Mouse (Mus musculus) heart, postnatal 0 days (tissue): ENCODE data around the gene Nsmce4a. TPM values are rescaled to one million over a fixed set of nuclear protein-coding genes. Genes with fewer than 3 reads are reported as not detected.
"Not testable (repeated sequence)": the region's sequence is repeated elsewhere in the genome, so short reads cannot be mapped to it uniquely, and the experiment has no call there.

Source experiments
- ATAC-seq: fragments of 200-750 bp; cut with Nextera tagmentation; 2 replicates; pipeline ENCODE4 v1.8.0; 2017; ENCODE audit warnings: low read depth, moderate number of reproducible peaks, moderate library complexity; ENCODE audit not compliant: insufficient read depth
- DNase-seq: peaks from one replicate; pipeline ENCODE4 v3.0.0-alpha.2; 2016; ENCODE audit warnings: low spot score
- H3K27ac ChIP-seq: fragments of 300-500 bp; sonication (generic); 2 replicates; pipeline ENCODE4 v1.5.1; 2014; ENCODE audit warnings: low read depth, mild to moderate bottlenecking
- H3K27me3 ChIP-seq: fragments of 300-500 bp; sonication (generic); 2 replicates; pipeline ENCODE4 v1.6.1; 2014; ENCODE audit warnings: low read length, mixed read lengths; ENCODE audit not compliant: control insufficient read depth, insufficient read depth
- H3K36me3 ChIP-seq: fragments of 300-500 bp; sonication (generic); replicated peaks from 2 replicates; pipeline ENCODE4 v1.6.1; 2014; ENCODE audit warnings: low read length, mixed read lengths; ENCODE audit not compliant: control insufficient read depth, insufficient read depth
- H3K4me1 ChIP-seq: fragments of 300-500 bp; sonication (generic); 2 replicates; pipeline ENCODE4 v1.6.1; 2014; ENCODE audit warnings: antibody characterized with exemption; ENCODE audit not compliant: control insufficient read depth, insufficient read depth
- H3K4me2 ChIP-seq: fragments of 300-500 bp; sonication (generic); 2 replicates; pipeline ENCODE4 v1.6.1; 2014; ENCODE audit warnings: low read depth, mild to moderate bottlenecking, low read length, moderate library complexity
- H3K4me3 ChIP-seq: fragments of 300-500 bp; sonication (generic); 2 replicates; pipeline ENCODE4 v1.5.1; 2014; ENCODE audit warnings: low read depth, low read length
- H3K9ac ChIP-seq: fragments of 300-500 bp; sonication (generic); replicated peaks from 2 replicates; pipeline ENCODE4 v1.6.1; 2014; ENCODE audit warnings: low read depth, low read length, mixed read lengths
- H3K9me3 ChIP-seq: fragments of 300-500 bp; sonication (generic); replicated peaks from 2 replicates; pipeline ENCODE4 v1.6.1; 2016; ENCODE audit warnings: low read length; ENCODE audit not compliant: control insufficient read depth
- CTCF ChIP-seq: IDR thresholded peaks from 2 replicates; pipeline ENCODE4 v1.5.1; 2016; ENCODE audit warnings: antibody characterized with exemption, control low read depth, low read depth
- EP300 ChIP-seq: IDR thresholded peaks from 2 replicates; pipeline ENCODE4 v1.6.1; 2016; ENCODE audit warnings: antibody characterized with exemption, low read depth
- WGBS: fragments of 180-500 bp; shearing (Covaris S2); extraction: QIAGEN DNeasy Blood & Tissue Kit; methylation state at CpG from one replicate; pipeline ENCODE4 v1.1.7; 2014; 5-methylcytosine and 5-hydroxymethylcytosine counted together
- polyA plus RNA-seq: library from polyadenylated mRNA; unstranded; fragments of >200 nt; fragmentation: Nextera tagmentation; extraction: Ambion mirVana; gene quantifications from 2 replicates; pipeline ENCODE4 v1.2.1, GENCODE M21; 2015
- total RNA-seq: library from RNA; depleted of rRNA; stranded (reverse); fragments of >200 nt; gene quantifications from 2 replicates; pipeline ENCODE4 v1.2.3, GENCODE M21; 2014; ENCODE audit warnings: low replicate concordance

Nsmce4a gene
- total and polyA plus RNA-seq, 2 experiments from 2014 or later = 56.9 to 96.9 TPM

DNA sequence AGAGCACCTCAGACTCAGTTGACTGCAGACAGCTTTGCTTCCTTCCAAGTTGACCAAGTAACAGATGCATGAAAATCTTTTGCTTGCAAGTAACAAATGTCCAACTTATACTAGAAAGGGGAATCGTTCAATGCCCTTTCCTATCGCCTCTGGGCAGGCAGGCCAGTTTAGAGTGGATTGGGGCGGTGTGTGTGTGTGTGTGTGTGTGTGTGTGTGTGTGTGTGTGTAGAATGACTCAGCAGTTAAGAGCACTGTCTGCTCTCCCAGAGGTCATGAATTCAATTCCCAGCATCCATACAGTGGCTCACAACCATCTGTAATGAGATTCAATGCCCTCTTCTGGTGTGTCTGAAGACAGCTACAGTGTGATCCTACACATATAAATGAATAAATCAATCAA is 27.2 kb upstream of the Nsmce4a start:
- DNase-seq (no peak), ATAC-seq (no peak)
- Histone ChIP-seq H3K36me3 (no peaks in the 10 kb centered on the region), H3K9me3 (no peaks in the 10 kb centered on the region), H3K4me1 (peaks cover 6% of the 10 kb centered on the region; the same call in 1 of the 2 replicates), H3K4me2 (no peak overlapping the region), H3K27ac (no peak overlapping the region), H3K9ac (no peak overlapping the region), H3K27me3 (no peaks in the 10 kb centered on the region), H3K4me3 (no peak overlapping the region)
- no peak for TF ChIP-seq CTCF
- no peak for TF ChIP-seq EP300
- whole genome bisulfite sequencing = 81% methylated on average over 3 of the region's 3 CpGs

DNA sequence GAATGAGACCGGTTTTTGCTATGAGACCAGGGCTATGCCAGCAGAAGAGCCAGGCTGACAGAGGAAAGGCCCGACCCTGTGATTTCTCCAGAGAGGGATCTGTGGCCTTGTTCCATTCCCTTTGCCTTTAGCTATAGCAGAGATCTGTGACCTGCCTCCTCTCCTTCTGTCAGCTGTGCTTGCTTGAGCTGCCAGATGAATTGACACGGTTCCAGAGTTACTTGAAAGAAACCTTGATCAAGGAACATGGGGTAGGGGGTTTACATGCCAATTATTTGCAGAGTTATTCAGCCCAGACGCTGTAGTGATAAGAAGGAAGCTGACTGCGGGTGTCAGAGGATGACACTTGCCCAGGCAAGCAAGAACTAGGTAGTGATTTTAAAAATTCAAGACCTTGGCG is 24.6 kb upstream of the Nsmce4a start:
- H3K4me3 ChIP-seq = no peak overlapping the region
- no peak overlapping the region for H3K4me2 ChIP-seq
- no peak for DNase-seq
- no peak overlapping the region for H3K27ac ChIP-seq
- H3K9me3 ChIP-seq = no peaks in the 10 kb centered on the region
- 54% methylated on average over 6 of the region's 6 CpGs for WGBS
- ATAC-seq = no peak
- no peaks in the 10 kb centered on the region for H3K36me3 ChIP-seq
- TF ChIP-seq EP300 (no peak), CTCF (no peak)
- H3K4me1 ChIP-seq = peaks cover 6% of the 10 kb centered on the region; the same call in 1 of the 2 replicates
- H3K9ac ChIP-seq = no peak overlapping the region
- H3K27me3 ChIP-seq = no peaks in the 10 kb centered on the region

DNA sequence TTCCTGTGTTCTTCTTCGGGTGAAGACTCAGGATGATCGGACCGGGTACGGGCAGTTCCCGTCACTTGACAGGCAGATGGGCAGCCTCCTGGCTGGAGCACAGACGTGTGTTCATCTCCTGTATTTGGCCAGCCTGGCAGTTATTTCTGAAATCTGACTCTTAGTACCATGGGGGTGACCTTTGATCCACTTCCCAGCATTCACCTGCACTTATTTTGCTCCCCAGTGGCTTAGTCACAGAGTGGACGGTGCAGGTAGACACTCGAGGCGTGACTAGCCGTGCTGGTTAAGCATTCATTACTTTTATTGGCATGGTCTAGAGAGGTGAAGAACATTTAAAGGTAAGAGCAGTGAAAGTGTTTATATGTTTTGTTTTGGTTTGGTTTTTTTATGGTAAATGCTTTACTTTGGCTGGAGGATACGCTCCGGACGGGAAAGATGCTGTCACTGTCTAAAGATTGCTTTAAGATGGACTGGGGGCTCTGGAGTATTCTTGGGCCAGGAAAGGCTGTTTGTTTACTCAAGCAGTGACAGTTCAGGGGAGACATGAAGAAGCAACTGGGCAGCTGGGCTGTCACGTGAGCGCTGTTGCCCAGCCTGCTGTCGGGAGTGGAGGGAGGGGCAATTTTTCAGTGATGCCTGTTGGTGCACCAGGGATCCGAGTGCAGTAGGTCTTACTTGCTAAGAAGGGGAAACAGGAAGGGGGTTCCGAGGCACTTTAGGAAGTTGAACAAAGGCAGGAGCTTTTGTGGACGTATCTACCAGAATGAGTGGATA is 23.3 kb upstream of the Nsmce4a start:
- H3K27ac ChIP-seq, H3K9ac ChIP-seq, H3K36me3 ChIP-seq, H3K27me3 ChIP-seq, H3K4me2 ChIP-seq, DNase-seq, H3K4me1 ChIP-seq, H3K4me3 ChIP-seq, H3K9me3 ChIP-seq: not testable (repeated sequence)
- 48% methylated on average over 8 of the region's 19 CpGs for WGBS
- ATAC-seq = peak; percentile 39

DNA sequence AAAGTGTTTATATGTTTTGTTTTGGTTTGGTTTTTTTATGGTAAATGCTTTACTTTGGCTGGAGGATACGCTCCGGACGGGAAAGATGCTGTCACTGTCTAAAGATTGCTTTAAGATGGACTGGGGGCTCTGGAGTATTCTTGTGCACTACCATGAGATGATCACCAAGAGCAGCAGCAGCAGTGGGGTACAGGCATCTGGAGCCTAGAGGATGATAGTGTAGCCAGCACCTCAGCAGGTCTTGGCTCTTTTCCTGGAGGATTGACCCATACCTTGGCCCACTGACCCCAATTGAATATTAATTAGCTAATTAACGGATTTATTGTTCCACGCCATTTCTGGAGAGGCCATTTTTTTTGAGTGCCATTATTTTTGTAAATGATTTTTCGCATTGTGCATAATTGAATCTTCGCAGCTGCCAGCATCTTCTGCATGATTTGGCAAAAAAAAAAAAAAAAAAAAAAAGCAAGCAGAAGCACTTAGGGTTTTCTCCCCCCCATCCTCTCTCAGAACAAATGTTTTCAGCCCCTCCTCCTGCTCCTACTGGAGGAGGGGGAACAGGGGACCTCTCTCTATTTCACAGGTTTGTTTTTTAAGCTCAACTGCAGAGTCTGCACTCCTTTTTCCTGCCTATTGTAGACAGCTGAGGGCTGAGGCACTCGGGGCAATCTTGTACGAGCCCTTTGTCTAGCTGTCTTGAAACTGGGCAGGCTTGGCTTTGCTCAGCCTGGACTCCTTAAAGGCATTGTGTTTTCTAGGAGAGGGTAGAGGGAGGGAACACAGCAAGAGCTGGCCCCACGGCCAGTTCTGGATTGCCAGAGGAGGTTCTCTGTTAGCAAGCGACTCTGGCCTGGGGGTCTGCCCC is 20.7 kb upstream of the Nsmce4a start:
- H3K4me2 ChIP-seq, H3K27ac ChIP-seq, DNase-seq, H3K9ac ChIP-seq, H3K4me1 ChIP-seq, H3K4me3 ChIP-seq, ATAC-seq, H3K9me3 ChIP-seq, H3K27me3 ChIP-seq, H3K36me3 ChIP-seq: not testable (repeated sequence)
- 86% methylated on average over 6 of the region's 11 CpGs for WGBS

DNA sequence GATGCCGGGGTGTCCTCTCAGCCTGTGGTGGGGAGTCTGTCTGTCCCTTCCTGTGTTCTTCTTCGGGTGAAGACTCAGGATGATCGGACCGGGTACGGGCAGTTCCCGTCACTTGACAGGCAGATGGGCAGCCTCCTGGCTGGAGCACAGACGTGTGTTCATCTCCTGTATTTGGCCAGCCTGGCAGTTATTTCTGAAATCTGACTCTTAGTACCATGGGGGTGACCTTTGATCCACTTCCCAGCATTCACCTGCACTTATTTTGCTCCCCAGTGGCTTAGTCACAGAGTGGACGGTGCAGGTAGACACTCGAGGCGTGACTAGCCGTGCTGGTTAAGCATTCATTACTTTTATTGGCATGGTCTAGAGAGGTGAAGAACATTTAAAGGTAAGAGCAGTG is 20.1 kb upstream of the Nsmce4a start:
- not testable (repeated sequence) for H3K9me3 ChIP-seq, H3K4me1 ChIP-seq, H3K27me3 ChIP-seq, H3K36me3 ChIP-seq, DNase-seq, H3K9ac ChIP-seq, H3K4me2 ChIP-seq, H3K27ac ChIP-seq, H3K4me3 ChIP-seq
- peak; percentile 19 for ATAC-seq
- no CpG with 5 or more reads among the region's 11 CpGs for WGBS
